Mouse (Mus musculus): Measurements from ENCODE around the gene Gchfr. TPM values are rescaled to one million over a fixed set of nuclear protein-coding genes. Genes with fewer than 3 reads are reported as not detected.

The Gchfr gene
- total and polyA plus RNA-seq, 3 experiments, result 1.1 to 18.2 (median 1.8) TPM

- Histone ChIP-seq H3K36me3 (replicated peaks in 1 of 2; ENCODE audit: control insufficient read depth in 1 of 2, insufficient read depth in 1 of 2, low read length in 1 of 2) (peaks cover 0 to 8% of the 10 kb centered on the region in 2 experiments), H3K9ac (ENCODE audit: insufficient read depth, low read depth) (no peak overlapping the region), H3K4me2 (ENCODE audit: insufficient read depth, low read depth, poor library complexity, severe bottlenecking) (no peak overlapping the region), H3K9me3 (replicated peaks; ENCODE audit: low read length) (no peaks in the 10 kb centered on the region), H3K4me1 (ENCODE audit: control insufficient read depth in 1 of 2, insufficient read depth in 2 of 2) (peaks cover 0 to 8% of the 10 kb centered on the region in 2 experiments; a peak in 2 of 4 replicates), H3K27ac (ENCODE audit: insufficient read depth, low read depth) (no peak overlapping the region), H3K4me3 (replicated peaks in 1 of 3; ENCODE audit: low read depth in 2 of 3, low read length in 2 of 3, poor library complexity in 1 of 3) (no peak overlapping the region), H3K27me3 (replicated peaks) (no peaks in the 10 kb centered on the region), H3K79me2 (replicated peaks; ENCODE audit: control insufficient read depth, extremely low read depth, insufficient read depth, poor library complexity, severe bottlenecking) (peaks cover 2% of the 10 kb centered on the region)
- TF ChIP-seq POLR2A (IDR thresholded peaks at IDR 0.05; ENCODE audit: low read depth, low read length), result no peak
- no peak for TF ChIP-seq EP300 (IDR thresholded peaks at IDR 0.05; ENCODE audit: low read length)
- TF ChIP-seq ZKSCAN1 (IDR thresholded peaks at IDR 0.05; ENCODE audit: borderline replicate concordance, low read depth, low read length), result no peak
- TF ChIP-seq ETS1 (conservative IDR thresholded peaks at IDR 0.05; ENCODE audit: low read depth, low read length), result no peak
- TF ChIP-seq JUN (IDR thresholded peaks at IDR 0.05; ENCODE audit: insufficient read depth, low read depth, low read length), result no peak
- TF ChIP-seq MXI1 (IDR thresholded peaks at IDR 0.05; ENCODE audit: low read depth, low read length), result no peak
- no peak for TF ChIP-seq ZMIZ1 (IDR thresholded peaks at IDR 0.05; ENCODE audit: low read depth, low read length)
- TF ChIP-seq BHLHE40 (IDR thresholded peaks at IDR 0.05; ENCODE audit: low read depth, low read length), result no peak
- no peak for TF ChIP-seq SIN3A (IDR thresholded peaks at IDR 0.05; ENCODE audit: low read length)
- no peak for TF ChIP-seq USF1 (IDR thresholded peaks at IDR 0.05; ENCODE audit: low read depth, low read length)
- no peak for DNase-seq (ENCODE audit: extremely low read depth)
- dilution Hi-C loops (cut with MboI; ENCODE audit: extremely low pct_ligation_motif_present, extremely low pct_unique_long_range_greater_than_20kb, low sequenced_read_pairs), result no loop called here
- in situ Hi-C loops (cut with MboI; ENCODE audit: low pct_ligation_motif_present, low pct_unique_long_range_greater_than_20kb, low sequenced_read_pairs), result no loop called here
These were observed 36.4 kb downstream of the Gchfr start for GRCm38 (mm10) chr2:119203871-119204460.

- DNase-seq (ENCODE audit: extremely low read depth), result no peak
- Histone ChIP-seq H3K4me1 (ENCODE audit: control insufficient read depth in 1 of 2, insufficient read depth in 2 of 2) (peaks cover 0 to 19% of the 10 kb centered on the region in 2 experiments; a peak in 2 of 4 replicates), H3K79me2 (replicated peaks; ENCODE audit: control insufficient read depth, extremely low read depth, insufficient read depth, poor library complexity, severe bottlenecking) (peaks cover 6% of the 10 kb centered on the region; the same call in 1 of the 2 replicates), H3K4me2 (ENCODE audit: insufficient read depth, low read depth, poor library complexity, severe bottlenecking) (peak overlapping the region; percentile 86), H3K9me3 (replicated peaks; ENCODE audit: low read length) (no peaks in the 10 kb centered on the region), H3K36me3 (replicated peaks in 1 of 2; ENCODE audit: control insufficient read depth in 1 of 2, insufficient read depth in 1 of 2, low read length in 1 of 2) (peaks cover 24 to 37% of the 10 kb centered on the region in 2 experiments), H3K4me3 (replicated peaks in 1 of 3; ENCODE audit: low read depth in 2 of 3, low read length in 2 of 3, poor library complexity in 1 of 3) (peak overlapping the region; percentile 79 to 90 (median 83)), H3K27ac (ENCODE audit: insufficient read depth, low read depth) (no peak overlapping the region; the same call in 1 of the 2 replicates), H3K9ac (ENCODE audit: insufficient read depth, low read depth) (peak overlapping the region; percentile 83), H3K27me3 (replicated peaks) (no peaks in the 10 kb centered on the region)
- dilution Hi-C loops (cut with MboI; ENCODE audit: extremely low pct_ligation_motif_present, extremely low pct_unique_long_range_greater_than_20kb, low sequenced_read_pairs), result no loop called here
- TF ChIP-seq EP300 (IDR thresholded peaks at IDR 0.05; ENCODE audit: low read length) (no peak), SIN3A (IDR thresholded peaks at IDR 0.05; ENCODE audit: low read length) (no peak), CTCF (conservative IDR thresholded peaks at IDR 0.05 in 1 of 2, IDR thresholded peaks at IDR 0.05 in 1 of 2; ENCODE audit: low read depth in 2 of 2, low read length in 2 of 2) (no peak), BHLHE40 (IDR thresholded peaks at IDR 0.05; ENCODE audit: low read depth, low read length) (no peak), POLR2AphosphoS2 (IDR thresholded peaks at IDR 0.05; ENCODE audit: low read depth, low read length) (no peak), SMC3 (IDR thresholded peaks at IDR 0.05; ENCODE audit: low read depth, low read length) (no peak), TBP (conservative IDR thresholded peaks at IDR 0.05; ENCODE audit: low read depth, low read length) (no peak), NELFE (IDR thresholded peaks at IDR 0.05; ENCODE audit: low read depth, low read length) (no peak), IRF4 (IDR thresholded peaks at IDR 0.05; ENCODE audit: low read depth, low read length) (no peak), NRF1 (IDR thresholded peaks at IDR 0.05; ENCODE audit: low read depth, low read length) (no peak), ELF1 (IDR thresholded peaks at IDR 0.05; ENCODE audit: low read depth, low read length) (no peak), E2F4 (IDR thresholded peaks at IDR 0.05; ENCODE audit: insufficient replicate concordance, low read depth, low read length) (no peak), ZNF384 (IDR thresholded peaks at IDR 0.05; ENCODE audit: low read depth, low read length) (no peak)
- in situ Hi-C loops (cut with MboI; ENCODE audit: low pct_ligation_motif_present, low pct_unique_long_range_greater_than_20kb, low sequenced_read_pairs), result no loop called here
These were observed 40.4 kb downstream of the Gchfr start for GRCm38 (mm10) chr2:119207961-119208343.
